Mouse (Mus musculus) limb, embryonic 13.5 days (tissue): Measurements from ENCODE around the gene Ndrg4. TPM values are rescaled to one million over a fixed set of nuclear protein-coding genes. Genes with fewer than 3 reads are reported as not detected.

Experiments
- ATAC-seq: fragments of 200-750 bp; cut with Nextera tagmentation; 2 replicates; pipeline ENCODE4 v1.8.0; 2017; ENCODE audit warnings: low read depth, moderate number of reproducible peaks, moderate TSS enrichment; ENCODE audit not compliant: low FRiP score
- H3K27ac ChIP-seq: fragments of 300-500 bp; sonication (generic); 2 replicates; pipeline ENCODE4 v1.5.1; 2015; ENCODE audit warnings: inconsistent platforms, mild to moderate bottlenecking, moderate library complexity
- H3K27me3 ChIP-seq: fragments of 300-500 bp; sonication (generic); 2 replicates; pipeline ENCODE4 v1.6.1; 2015; ENCODE audit warnings: mild to moderate bottlenecking, inconsistent platforms
- H3K36me3 ChIP-seq: fragments of 300-500 bp; sonication (generic); 2 replicates; pipeline ENCODE4 v1.6.1; 2015; ENCODE audit warnings: inconsistent platforms, mild to moderate bottlenecking, moderate library complexity
- H3K4me1 ChIP-seq: fragments of 300-500 bp; sonication (generic); 2 replicates; pipeline ENCODE4 v1.6.1; 2015; ENCODE audit warnings: inconsistent platforms
- H3K4me2 ChIP-seq: fragments of 300-500 bp; sonication (generic); replicated peaks from 2 replicates; pipeline ENCODE4 v1.6.1; 2015; ENCODE audit warnings: inconsistent platforms, mild to moderate bottlenecking, moderate library complexity
- H3K4me3 ChIP-seq: fragments of 300-500 bp; sonication (generic); 2 replicates; pipeline ENCODE4 v1.5.1; 2015; ENCODE audit warnings: moderate library complexity, mild to moderate bottlenecking, inconsistent platforms
- H3K9ac ChIP-seq: fragments of 300-500 bp; sonication (generic); 2 replicates; pipeline ENCODE4 v1.6.1; 2015; ENCODE audit warnings: mild to moderate bottlenecking, inconsistent platforms
- H3K9me3 ChIP-seq: fragments of 300-500 bp; sonication (generic); 2 replicates; pipeline ENCODE4 v1.6.1; 2016; ENCODE audit warnings: inconsistent platforms
- WGBS: fragments of 180-500 bp; shearing (Covaris S2); methylation state at CpG from one replicate; pipeline ENCODE4 v1.1.7; 2015; 5-methylcytosine and 5-hydroxymethylcytosine counted together
- microRNA-seq: library from miRNA; unstranded; fragments of <30 nt; microRNA quantifications from one replicate; pipeline ENCODE4, GENCODE M21; 2016
- polyA plus RNA-seq: library from polyadenylated mRNA; unstranded; fragments of >200 nt; fragmentation: Nextera tagmentation; extraction: Ambion mirVana; gene quantifications from 2 replicates; pipeline ENCODE4 v1.2.1, GENCODE M21; 2015

Gene Ndrg4
- polyA plus RNA-seq, 1 experiment from 2014 or later = 17.5 TPM

DNA sequence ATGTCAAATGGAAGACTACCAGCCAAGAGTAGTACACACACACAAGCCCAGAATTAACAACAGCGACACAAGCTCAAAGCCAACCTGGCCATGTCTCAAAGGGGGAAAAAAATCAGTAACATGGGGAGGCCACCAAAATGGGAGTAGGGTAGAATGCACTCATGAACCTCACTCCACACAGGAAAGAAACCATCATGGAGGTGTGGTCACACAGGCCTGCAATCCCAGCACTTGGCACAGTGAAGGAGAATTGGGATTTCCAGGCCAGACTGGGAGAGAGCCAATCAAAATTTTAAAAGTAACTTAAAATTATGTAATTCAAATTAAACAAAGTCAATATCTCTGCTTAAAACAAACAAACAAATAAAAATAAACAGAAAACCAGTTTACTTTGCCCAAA, 75.1 kb downstream of the Ndrg4 start:
- Histone ChIP-seq H3K4me2 (no peak overlapping the region), H3K36me3 (peaks cover 84% of the 10 kb centered on the region), H3K27me3 (no peaks in the 10 kb centered on the region), H3K9ac (no peak overlapping the region), H3K4me3 (no peak overlapping the region), H3K27ac (no peak overlapping the region), H3K4me1 (no peaks in the 10 kb centered on the region), H3K9me3 (no peaks in the 10 kb centered on the region)
- no peak for ATAC-seq
- 96% methylated on average over 1 of the region's 1 CpGs for WGBS

DNA sequence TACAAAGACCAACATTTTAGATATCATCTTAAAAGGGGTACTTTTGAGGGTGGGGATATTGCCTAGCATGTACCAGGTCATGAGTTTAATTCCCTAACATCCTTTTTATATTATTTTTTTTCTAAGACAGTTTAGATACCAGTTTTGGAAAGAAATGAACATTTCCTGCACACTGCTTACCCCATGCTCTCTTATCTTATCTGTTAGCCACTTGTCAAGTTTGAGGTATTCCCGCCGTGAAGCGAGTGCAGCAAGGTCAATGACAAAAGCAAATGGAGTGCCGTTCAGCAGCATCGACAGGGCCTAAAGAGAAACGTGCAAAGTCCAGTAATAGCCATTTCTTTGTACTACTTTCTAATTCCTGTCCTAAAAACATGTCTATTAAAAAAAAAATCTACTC, 83.5 kb downstream of the Ndrg4 start:
- Histone ChIP-seq H3K36me3 (peaks cover 76% of the 10 kb centered on the region), H3K4me2 (no peak overlapping the region), H3K27ac (no peak overlapping the region), H3K9me3 (no peaks in the 10 kb centered on the region), H3K9ac (no peak overlapping the region), H3K27me3 (no peaks in the 10 kb centered on the region), H3K4me1 (no peaks in the 10 kb centered on the region), H3K4me3 (no peak overlapping the region)
- WGBS = 93% methylated on average over 6 of the region's 6 CpGs
- ATAC-seq = no peak

DNA sequence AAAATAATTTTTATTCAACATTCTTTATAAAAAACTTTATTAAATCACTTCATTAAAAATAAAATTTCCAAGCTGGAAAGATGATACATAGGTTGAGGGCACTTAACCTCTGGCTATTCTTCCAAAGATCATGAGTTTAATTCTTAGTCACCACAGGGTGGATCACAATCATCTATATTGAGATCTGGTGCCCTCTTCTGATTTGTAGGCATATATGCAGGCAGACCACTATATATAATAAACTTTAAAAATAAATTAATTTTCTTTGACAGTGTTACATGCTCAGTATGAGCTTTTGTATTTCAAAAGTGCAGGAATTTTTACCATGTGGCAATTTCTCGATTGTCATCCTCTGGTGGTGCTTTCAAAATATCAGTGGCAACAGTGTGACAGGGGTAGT, 87.4 kb downstream of the Ndrg4 start:
- peaks cover 79% of the 10 kb centered on the region for H3K36me3 ChIP-seq
- no peak overlapping the region for H3K4me2 ChIP-seq
- no peak overlapping the region for H3K27ac ChIP-seq
- no peaks in the 10 kb centered on the region for H3K4me1 ChIP-seq
- H3K9me3 ChIP-seq = no peaks in the 10 kb centered on the region
- no peak overlapping the region for H3K9ac ChIP-seq
- 86% methylated on average over 1 of the region's 1 CpGs for WGBS
- no peaks in the 10 kb centered on the region for H3K27me3 ChIP-seq
- no peak overlapping the region for H3K4me3 ChIP-seq
- no peak for ATAC-seq

Small RNA genes within 50 kb of the gene (microRNA-seq; reads per million reads assigned to microRNA genes)
- gene Mir7073 = not detected

Other genes with a start within 250 kb of the Ndrg4 start
- 154 and 161 TPM in 2 replicates for gene Cfap20, start 242.1 kb upstream of the Ndrg4 start, polyA plus RNA-seq
- gene Csnk2a2, start 186.9 kb upstream of the Ndrg4 start, polyA plus RNA-seq = 11.9 and 15.4 TPM in 2 replicates
- gene Ccdc113, start 142.9 kb upstream of the Ndrg4 start, polyA plus RNA-seq = 0.22 and 0.24 TPM in 2 replicates
- gene Prss54, start 100.6 kb upstream of the Ndrg4 start, polyA plus RNA-seq = not detected in 2 replicates
- 24.9 and 28.0 TPM in 2 replicates for gene Gins3, start 43.5 kb upstream of the Ndrg4 start, polyA plus RNA-seq
- 15.1 and 19.8 TPM in 2 replicates for gene Setd6, start 38.9 kb downstream of the Ndrg4 start, polyA plus RNA-seq
- gene Cnot1, start 130.5 kb downstream of the Ndrg4 start, polyA plus RNA-seq = 65.0 and 71.7 TPM in 2 replicates
- 346 and 351 TPM in 2 replicates for gene Sap18b, start 148.4 kb downstream of the Ndrg4 start, polyA plus RNA-seq
- gene Slc38a7, start 176.6 kb downstream of the Ndrg4 start, polyA plus RNA-seq = 15.1 and 16.3 TPM in 2 replicates
- gene Got2, start 211.6 kb downstream of the Ndrg4 start, polyA plus RNA-seq = 163 and 169 TPM in 2 replicates